Comparison of ENCODE assay signal across 9 mouse cellular contexts in genomic region chr2:50687222-50687621, GRCm38 (mm10).
DNase-seq lines count a peak whose midpoint lies in the region; ATAC-seq and TF ChIP-seq lines count a peak whose summit lies in the region.
"Had no signal": no experiment of that assay in that cellular context is flagged by ENCODE, and none has a peak within 500 bp of the region (broad histone marks: within the 10 kb centered on the region; RNA-seq: fewer than 3 reads in every experiment).

No protein-coding gene starts in this region.

- H3K9me3 ChIP-seq in midbrain, embryonic 11.5 days (ENCODE audit: control insufficient read depth, low read length) = no peaks in the 10 kb centered on the region

- no peaks in the 10 kb centered on the region for H3K79me2 ChIP-seq in myocyte (ENCODE audit: control insufficient read depth, insufficient read depth)

- no peak overlapping the region for H3K27ac ChIP-seq in midbrain, embryonic 11.5 days (ENCODE audit: low read depth, low read length)
- H3K27ac ChIP-seq in cerebellum, adult 2 months (ENCODE audit: insufficient read depth, low read length) = no peak overlapping the region

- no peaks in the 10 kb centered on the region for H3K27me3 ChIP-seq in myocyte (ENCODE audit: control insufficient read depth, insufficient read depth, insufficient read length)
- H3K27me3 ChIP-seq in midbrain, embryonic 11.5 days (ENCODE audit: control insufficient read depth, insufficient read depth, low read length) = no peaks in the 10 kb centered on the region
- H3K27me3 ChIP-seq in cerebellum, adult 2 months (ENCODE audit: control insufficient read depth, insufficient read depth, low read length) = no peaks in the 10 kb centered on the region; the same call in 1 of the 2 replicates
- H3K27me3 ChIP-seq: megakaryocyte, embryonic 14.5 days had no signal

- no peak overlapping the region for H3K4me3 ChIP-seq in myocyte
- H3K4me3 ChIP-seq in midbrain, embryonic 11.5 days (ENCODE audit: low read depth, low read length) = no peak overlapping the region
- H3K4me3 ChIP-seq in cerebellum, adult 2 months (replicated peaks; ENCODE audit: insufficient read depth, low read depth, low read length) = no peak overlapping the region
- H3K4me3 ChIP-seq: megakaryocyte, embryonic 14.5 days had no signal

- 69% methylated on average over 5 of the region's 5 CpGs for WGBS in midbrain, embryonic 11.5 days
- WGBS in cerebellum, adult 2 months = 80% methylated on average over 5 of the region's 5 CpGs

- TF ChIP-seq POLR2A in myocyte (IDR thresholded peaks at IDR 0.05; ENCODE audit: insufficient read length, low read depth) = no peak
- no peak for TF ChIP-seq POLR2A in cerebellum, adult 2 months (IDR thresholded peaks at IDR 0.05; ENCODE audit: borderline replicate concordance, insufficient read depth, low read length)

- no peaks in the 10 kb centered on the region for H3K36me3 ChIP-seq in myocyte (ENCODE audit: control insufficient read depth, insufficient read depth)
- no peaks in the 10 kb centered on the region for H3K36me3 ChIP-seq in midbrain, embryonic 11.5 days (ENCODE audit: control insufficient read depth, insufficient read depth, low read length)

- DNase-seq in 3T3-L1 (ENCODE audit: low read depth, low spot score) = peak; percentile 97
- DNase-seq in adrenal gland, postnatal 10 days = peak; percentile 83
- DNase-seq in gonadal fat pad, adult 2 months (ENCODE audit: low read depth) = peak; percentile 74
- DNase-seq in kidney, postnatal 14 days = peak; percentile 70
- no peak for DNase-seq in midbrain, embryonic 11.5 days (ENCODE audit: low spot score, missing footprints)
- no peak for DNase-seq in cerebellum, adult 2 months
- no peak for DNase-seq in T-cell, adult 2 months (ENCODE audit: low spot score)

- peak overlapping the region; percentile 63 for H3K4me2 ChIP-seq in myocyte (ENCODE audit: low read depth)
- no peak overlapping the region for H3K4me2 ChIP-seq in midbrain, embryonic 11.5 days

- ATAC-seq in midbrain, embryonic 11.5 days (ENCODE audit: low FRiP score) = no peak

- no peaks in the 10 kb centered on the region for H3K4me1 ChIP-seq in midbrain, embryonic 11.5 days (ENCODE audit: control insufficient read depth, insufficient read depth, low read length)
- H3K4me1 ChIP-seq in cerebellum, adult 2 months (ENCODE audit: control insufficient read depth, insufficient read depth, low read length) = no peaks in the 10 kb centered on the region
- H3K4me1 ChIP-seq: megakaryocyte, embryonic 14.5 days had no signal

- no peak overlapping the region for H3ac ChIP-seq in myocyte (ENCODE audit: control insufficient read depth, insufficient read length)

- no peak for TF ChIP-seq CTCF in cerebellum, adult 2 months (IDR thresholded peaks at IDR 0.05; ENCODE audit: borderline replicate concordance, insufficient read depth, low read depth, low read length)

- no peak overlapping the region for H3K9ac ChIP-seq in midbrain, embryonic 11.5 days (ENCODE audit: low read length)

TF ChIP-seq in myocyte, 11 proteins besides CTCF, POLR2A, EP300 and RAD21:
- TF ChIP-seq MYOD1 (IDR thresholded peaks at IDR 0.05; ENCODE audit: control insufficient read depth in 1 of 3, insufficient read length in 2 of 3, low read depth in 2 of 3) (peak in 1 of 3 experiments; percentile 30), MYOG (IDR thresholded peaks at IDR 0.05; ENCODE audit: control insufficient read depth in 1 of 3, insufficient read depth in 1 of 3, insufficient read length in 2 of 3, low read depth in 2 of 3) (peak in 1 of 3 experiments; percentile 59), SRF (IDR thresholded peaks at IDR 0.05; ENCODE audit: control insufficient read depth, insufficient read length, low read depth) (no peak), CEBPB (IDR thresholded peaks at IDR 0.05; ENCODE audit: insufficient read depth, poor library complexity, severe bottlenecking) (peak; percentile 100)

Comparison
In these comparisons a context has a peak if more than half of its experiments do, and no peak if none do; other contexts are left out.
1. DNase-seq: peak in 3T3-L1 (single experiment), adrenal gland, postnatal 10 days (single experiment), gonadal fat pad, adult 2 months (single experiment) and kidney, postnatal 14 days (single experiment); none in midbrain, embryonic 11.5 days (single experiment), cerebellum, adult 2 months (0 of 2) and T-cell, adult 2 months (single experiment).